In genomic region chr8:15468540-15469476, GRCm38 (mm10) we compare ENCODE assay signal across 22 mouse cellular contexts.
"Had no signal": no experiment of that assay in that cellular context is flagged by ENCODE, and none has a peak within 500 bp of the region (broad histone marks: within the 10 kb centered on the region; RNA-seq: fewer than 3 reads in every experiment).

No protein-coding gene starts in this region.

- H3K9me3 ChIP-seq: heart, embryonic 10.5 days; heart, embryonic 12.5 days; hindbrain, embryonic 13.5 days; hindbrain, embryonic 15.5 days; limb, embryonic 13.5 days; limb, embryonic 15.5 days had no signal

- H3K27ac ChIP-seq: heart, embryonic 10.5 days; hindbrain, embryonic 13.5 days; hindbrain, embryonic 15.5 days; hindbrain, postnatal 0 days; limb, embryonic 13.5 days; limb, embryonic 15.5 days; liver, embryonic 12.5 days; liver, embryonic 14.5 days had no signal

- H3K9ac ChIP-seq: forebrain, postnatal 0 days; heart, embryonic 12.5 days; hindbrain, embryonic 13.5 days; hindbrain, embryonic 15.5 days; limb, embryonic 13.5 days; limb, embryonic 15.5 days; liver, embryonic 12.5 days; liver, embryonic 14.5 days had no signal

- H3K36me3 ChIP-seq: heart, embryonic 10.5 days; heart, embryonic 12.5 days; hindbrain, embryonic 13.5 days; hindbrain, embryonic 15.5 days; limb, embryonic 13.5 days; limb, embryonic 15.5 days; liver, embryonic 12.5 days had no signal

- H3K27me3 ChIP-seq: heart, embryonic 12.5 days; hindbrain, embryonic 13.5 days; hindbrain, embryonic 15.5 days; limb, embryonic 13.5 days; limb, embryonic 15.5 days; liver, embryonic 12.5 days had no signal

- H3K4me1 ChIP-seq: heart, embryonic 10.5 days; heart, embryonic 12.5 days; hindbrain, embryonic 13.5 days; hindbrain, embryonic 15.5 days; limb, embryonic 13.5 days; limb, embryonic 15.5 days; liver, embryonic 12.5 days had no signal

- DNase-seq: forebrain, postnatal 0 days; gastrocnemius, postnatal 14 days; gastrocnemius, postnatal 36 days; heart, adult 18-20 months; heart, postnatal 14 days; heart, postnatal 36 days; kidney, adult 11 months; kidney, adult 2 months; kidney, postnatal 25 days; layer of hippocampus, adult 9-11 months; layer of hippocampus, postnatal 36 days; left cerebral cortex, postnatal 4 days had no signal

- H3K4me3 ChIP-seq: heart, embryonic 10.5 days; heart, embryonic 12.5 days; hindbrain, embryonic 13.5 days; hindbrain, embryonic 15.5 days; limb, embryonic 13.5 days; limb, embryonic 15.5 days; liver, embryonic 12.5 days had no signal

- ATAC-seq: forebrain, postnatal 0 days; hindbrain, postnatal 0 days; intestine, embryonic 16.5 days; liver, embryonic 12.5 days had no signal

- H3K4me2 ChIP-seq: heart, embryonic 12.5 days; hindbrain, embryonic 13.5 days; hindbrain, embryonic 15.5 days; limb, embryonic 13.5 days; limb, embryonic 15.5 days; liver, embryonic 12.5 days had no signal
